In genomic region chr17:32364331-32364730, GRCm38 (mm10) we compare ENCODE assay signal across 7 mouse cellular contexts. TPM values are rescaled to one million over a fixed set of nuclear protein-coding genes. Genes with fewer than 3 reads are reported as not detected.
DNase-seq lines count a peak whose midpoint lies in the region; ATAC-seq lines count a peak whose summit lies in the region.

No protein-coding gene starts in this region.

- peak overlapping the region; percentile 57 for H3K27ac ChIP-seq in intestine, embryonic 14.5 days (ENCODE audit: low read depth)
- H3K27ac ChIP-seq in midbrain, embryonic 11.5 days (ENCODE audit: low read depth, low read length) = peak overlapping the region; percentile 50; the same call in 1 of the 2 replicates

- H3K4me2 ChIP-seq in intestine, embryonic 14.5 days (ENCODE audit: low read length) = peak overlapping the region; percentile 40
- H3K4me2 ChIP-seq in midbrain, embryonic 11.5 days = peak overlapping the region; percentile 46

- H3K36me3 ChIP-seq in intestine, embryonic 14.5 days (ENCODE audit: control insufficient read depth, insufficient read depth, low read length) = peaks cover 36% of the 10 kb centered on the region
- peaks cover 13% of the 10 kb centered on the region; the same call in 1 of the 2 replicates for H3K36me3 ChIP-seq in midbrain, embryonic 11.5 days (ENCODE audit: control insufficient read depth, insufficient read depth, low read length)

- no peaks in the 10 kb centered on the region for H3K9me3 ChIP-seq in intestine, embryonic 14.5 days (ENCODE audit: control insufficient read depth, low read length)
- no peaks in the 10 kb centered on the region for H3K9me3 ChIP-seq in midbrain, embryonic 11.5 days (ENCODE audit: control insufficient read depth, low read length)

- intact Hi-C loops in gastrocnemius, postnatal 14 days (cut with DNase I; ENCODE audit: low total_unique reads) = no loop called here
- intact Hi-C loops in left cerebral cortex, postnatal 36 days (cut with DNase I) = no loop called here

- peak; percentile 90 for ATAC-seq in intestine, embryonic 14.5 days (replicated peaks; ENCODE audit: low FRiP score, low TSS enrichment, low read depth)
- peak; percentile 96 for ATAC-seq in midbrain, embryonic 11.5 days (ENCODE audit: low FRiP score)

- peak; percentile 79 to 90 for DNase-seq in adrenal gland, adult 18-20 months (ENCODE audit: low spot score in 2 of 2)
- DNase-seq in embryo, embryonic 10 days (ENCODE audit: low spot score) = peak; percentile 95
- DNase-seq in gastrocnemius, postnatal 14 days = peak; percentile 92
- peak; percentile 88 for DNase-seq in intestine, embryonic 14.5 days (ENCODE audit: low spot score)
- DNase-seq in left cerebral cortex, postnatal 36 days (ENCODE audit: low spot score in 2 of 2) = peak; percentile 86 to 91
- peak; percentile 99 for DNase-seq in midbrain, embryonic 11.5 days (ENCODE audit: low spot score, missing footprints)
- DNase-seq in skeletal muscle tissue, adult 2 months (ENCODE audit: low read depth, low spot score) = peak; percentile 82

- WGBS in intestine, embryonic 14.5 days = under 1% methylated on average over 44 of the region's 47 CpGs
- WGBS in midbrain, embryonic 11.5 days = under 1% methylated on average over 32 of the region's 47 CpGs

- H3K9ac ChIP-seq in intestine, embryonic 14.5 days (ENCODE audit: low read length) = peak overlapping the region; percentile 97
- peak overlapping the region; percentile 94 for H3K9ac ChIP-seq in midbrain, embryonic 11.5 days (ENCODE audit: low read length)

- no peaks in the 10 kb centered on the region for H3K27me3 ChIP-seq in intestine, embryonic 14.5 days (replicated peaks; ENCODE audit: control insufficient read depth, insufficient read depth, low read length)
- H3K27me3 ChIP-seq in midbrain, embryonic 11.5 days (ENCODE audit: control insufficient read depth, insufficient read depth, low read length) = no peaks in the 10 kb centered on the region

- H3K4me3 ChIP-seq in intestine, embryonic 14.5 days (ENCODE audit: low read depth, low read length) = peak overlapping the region; percentile 94
- H3K4me3 ChIP-seq in midbrain, embryonic 11.5 days (ENCODE audit: low read depth, low read length) = peak overlapping the region; percentile 85

- peaks cover 15% of the 10 kb centered on the region for H3K4me1 ChIP-seq in intestine, embryonic 14.5 days (replicated peaks; ENCODE audit: control insufficient read depth, insufficient read depth, low read length)
- peaks cover 10% of the 10 kb centered on the region for H3K4me1 ChIP-seq in midbrain, embryonic 11.5 days (ENCODE audit: control insufficient read depth, insufficient read depth, low read length)

RNA-seq across cellular contexts. Expression of gene Akap8l, which starts 13.9 kb away (rescaled TPM):
- 100 to 1,000 TPM in 1 of 2 experiments, 10 to 100 TPM in 1; 98.4 to 128 TPM for total RNA-seq in adrenal gland, adult 18-20 months (2021)
- 10 to 100 TPM; 20.8 to 28.0 TPM for total RNA-seq in gastrocnemius, postnatal 14 days (2021)
- polyA plus RNA-seq in intestine, embryonic 14.5 days (2014; fragmentation: Nextera tagmentation; extraction: Ambion mirVana) = 64.4 and 79.0 TPM in 2 replicates
- 100 to 1,000 TPM; 155 to 294 TPM for total RNA-seq in left cerebral cortex, postnatal 36 days (2021)
- 67.1 and 67.4 TPM in 2 replicates for polyA plus RNA-seq in midbrain, embryonic 11.5 days (2014; fragmentation: Nextera tagmentation; extraction: Ambion mirVana)

RNA-seq across cellular contexts. Expression of gene Wiz, which starts 24.9 kb away (rescaled TPM):
- 10 to 100 TPM; 42.5 to 49.1 TPM for total RNA-seq in adrenal gland, adult 18-20 months (2021)
- total RNA-seq in gastrocnemius, postnatal 14 days (2021) = 10 to 100 TPM; 14.3 to 15.3 TPM
- 30.8 and 32.3 TPM in 2 replicates for polyA plus RNA-seq in intestine, embryonic 14.5 days (2014; fragmentation: Nextera tagmentation; extraction: Ambion mirVana)
- 10 to 100 TPM; 52.3 to 53.2 TPM for total RNA-seq in left cerebral cortex, postnatal 36 days (2021)
- polyA plus RNA-seq in midbrain, embryonic 11.5 days (2014; fragmentation: Nextera tagmentation; extraction: Ambion mirVana) = 33.7 and 36.9 TPM in 2 replicates

RNA-seq across cellular contexts. Expression of gene Rasal3, which starts 39.1 kb away (rescaled TPM):
- 1 to 10 TPM; 2.0 to 3.0 TPM for total RNA-seq in adrenal gland, adult 18-20 months (2021)
- under 1 TPM in 1 of 2 experiments, not detected in 1; 0.14 TPM for total RNA-seq in gastrocnemius, postnatal 14 days (2021)
- 2.1 and 2.2 TPM in 2 replicates for polyA plus RNA-seq in intestine, embryonic 14.5 days (2014; fragmentation: Nextera tagmentation; extraction: Ambion mirVana)
- 1 to 10 TPM; 2.6 to 3.4 TPM for total RNA-seq in left cerebral cortex, postnatal 36 days (2021)
- polyA plus RNA-seq in midbrain, embryonic 11.5 days (2014; fragmentation: Nextera tagmentation; extraction: Ambion mirVana) = 0.52 and 0.70 TPM in 2 replicates

RNA-seq across cellular contexts. Expression of gene Akap8, which starts 43.3 kb away (rescaled TPM):
- total RNA-seq in adrenal gland, adult 18-20 months (2021) = 10 to 100 TPM; 73.4 to 87.9 TPM
- 10 to 100 TPM; 29.3 to 30.5 TPM for total RNA-seq in gastrocnemius, postnatal 14 days (2021)
- polyA plus RNA-seq in intestine, embryonic 14.5 days (2014; fragmentation: Nextera tagmentation; extraction: Ambion mirVana) = 51.8 and 57.2 TPM in 2 replicates
- total RNA-seq in left cerebral cortex, postnatal 36 days (2021) = 100 to 1,000 TPM in 1 of 2 experiments, 10 to 100 TPM in 1; 64.3 to 120 TPM
- 53.0 and 55.4 TPM in 2 replicates for polyA plus RNA-seq in midbrain, embryonic 11.5 days (2014; fragmentation: Nextera tagmentation; extraction: Ambion mirVana)

RNA-seq across cellular contexts. Expression of gene Pglyrp2, which starts 59.6 kb away (rescaled TPM):
- under 1 TPM; 0.17 to 0.54 TPM for total RNA-seq in adrenal gland, adult 18-20 months (2021)
- total RNA-seq in gastrocnemius, postnatal 14 days (2021) = not detected
- polyA plus RNA-seq in intestine, embryonic 14.5 days (2014; fragmentation: Nextera tagmentation; extraction: Ambion mirVana) = 0.11 and 0.30 TPM in 2 replicates
- total RNA-seq in left cerebral cortex, postnatal 36 days (2021) = not detected
- not detected in 2 replicates for polyA plus RNA-seq in midbrain, embryonic 11.5 days (2014; fragmentation: Nextera tagmentation; extraction: Ambion mirVana)

Comparison
In these comparisons a context has a peak if more than half of its experiments do, and no peak if none do; other contexts are left out.
1. Peak in every context shown above with its lines: DNase-seq, ATAC-seq, H3K4me3 ChIP-seq and H3K27ac ChIP-seq.